Mouse (Mus musculus) hindbrain, embryonic 11.5 days (tissue): Measurements from ENCODE around the gene Kcnq1. TPM values are rescaled to one million over a fixed set of nuclear protein-coding genes. Genes with fewer than 3 reads are reported as not detected.

Experiments
- ATAC-seq: fragments of 200-750 bp; cut with Nextera tagmentation; 2 replicates; pipeline ENCODE4 v1.8.0; 2017; ENCODE audit warnings: mild to moderate bottlenecking, moderate TSS enrichment, moderate library complexity; ENCODE audit not compliant: low FRiP score
- DNase-seq: peaks from one replicate; pipeline ENCODE4 v3.0.0-alpha.2; 2015; ENCODE audit warnings: low spot score
- H3K27ac ChIP-seq: fragments of 300-500 bp; sonication (generic); 2 replicates; pipeline ENCODE4 v1.5.1; 2014; ENCODE audit warnings: mild to moderate bottlenecking, low read depth, low read length
- H3K27me3 ChIP-seq: fragments of 300-500 bp; sonication (generic); 2 replicates; pipeline ENCODE4 v1.6.1; 2014; ENCODE audit warnings: mild to moderate bottlenecking, low read length, moderate library complexity, mixed read lengths; ENCODE audit not compliant: control insufficient read depth, insufficient read depth
- H3K36me3 ChIP-seq: fragments of 300-500 bp; sonication (generic); 2 replicates; pipeline ENCODE4 v1.6.1; 2014; ENCODE audit warnings: mild to moderate bottlenecking, low read length, moderate library complexity, mixed read lengths; ENCODE audit not compliant: control insufficient read depth, insufficient read depth
- H3K4me1 ChIP-seq: fragments of 300-500 bp; sonication (generic); replicated peaks from 2 replicates; pipeline ENCODE4 v1.6.1; 2014; ENCODE audit warnings: low read length, mixed read lengths; ENCODE audit not compliant: control insufficient read depth, insufficient read depth
- H3K4me2 ChIP-seq: fragments of 300-500 bp; sonication (generic); replicated peaks from 2 replicates; pipeline ENCODE4 v1.6.1; 2014; ENCODE audit warnings: mild to moderate bottlenecking, low read depth, low read length
- H3K4me3 ChIP-seq: fragments of 300-500 bp; sonication (generic); 2 replicates; pipeline ENCODE4 v1.5.1; 2014; ENCODE audit warnings: low read depth, low read length
- H3K9ac ChIP-seq: fragments of 300-500 bp; sonication (generic); 2 replicates; pipeline ENCODE4 v1.6.1; 2014; ENCODE audit warnings: low read depth, low read length
- H3K9me3 ChIP-seq: fragments of 300-500 bp; sonication (generic); 2 replicates; pipeline ENCODE4 v1.6.1; 2016; ENCODE audit warnings: low read length; ENCODE audit not compliant: control insufficient read depth
- WGBS: fragments of 180-500 bp; shearing (Covaris S2); extraction: QIAGEN DNeasy Blood & Tissue Kit; methylation state at CpG from one replicate; pipeline ENCODE4 v1.1.7; 2014; 5-methylcytosine and 5-hydroxymethylcytosine counted together
- polyA plus RNA-seq: library from polyadenylated mRNA; unstranded; fragments of >200 nt; fragmentation: Nextera tagmentation; extraction: Ambion mirVana; gene quantifications from 2 replicates; pipeline ENCODE4 v1.2.1, GENCODE M21; 2014

Kcnq1 gene
- polyA plus RNA-seq, 1 experiment from 2014 or later, result 1.7 TPM

DNA sequence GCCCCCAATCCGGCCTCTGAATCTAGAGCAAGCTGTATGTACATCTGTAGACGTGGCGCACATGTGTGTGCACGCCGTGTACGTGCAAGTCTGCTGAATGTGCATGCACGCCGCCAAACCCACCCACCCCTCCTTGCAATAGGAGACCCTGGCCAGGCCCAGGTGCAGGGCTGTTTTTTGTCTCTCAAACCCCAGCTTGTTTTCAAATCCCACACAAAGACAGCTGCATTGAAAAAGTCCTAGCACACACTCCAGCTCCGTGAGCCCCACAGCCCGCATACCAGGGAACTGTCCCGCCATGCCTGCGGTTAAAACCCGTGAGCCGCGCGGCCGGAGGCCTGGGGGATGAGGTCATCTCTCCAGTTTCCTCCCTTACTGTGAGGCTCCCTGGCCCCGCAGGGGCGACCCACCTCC is 48.3 kb downstream of the Kcnq1 start:
- Histone ChIP-seq H3K9ac (peak overlapping the region; percentile 48), H3K4me1 (peaks cover 6% of the 10 kb centered on the region), H3K4me3 (no peak overlapping the region), H3K36me3 (no peaks in the 10 kb centered on the region), H3K27me3 (no peaks in the 10 kb centered on the region; the same call in 1 of the 2 replicates), H3K9me3 (no peaks in the 10 kb centered on the region), H3K4me2 (no peak overlapping the region), H3K27ac (no peak overlapping the region)
- 30% methylated on average over 19 of the region's 19 CpGs for WGBS
- DNase-seq (peak; percentile 59), ATAC-seq (peak; percentile 36)

DNA sequence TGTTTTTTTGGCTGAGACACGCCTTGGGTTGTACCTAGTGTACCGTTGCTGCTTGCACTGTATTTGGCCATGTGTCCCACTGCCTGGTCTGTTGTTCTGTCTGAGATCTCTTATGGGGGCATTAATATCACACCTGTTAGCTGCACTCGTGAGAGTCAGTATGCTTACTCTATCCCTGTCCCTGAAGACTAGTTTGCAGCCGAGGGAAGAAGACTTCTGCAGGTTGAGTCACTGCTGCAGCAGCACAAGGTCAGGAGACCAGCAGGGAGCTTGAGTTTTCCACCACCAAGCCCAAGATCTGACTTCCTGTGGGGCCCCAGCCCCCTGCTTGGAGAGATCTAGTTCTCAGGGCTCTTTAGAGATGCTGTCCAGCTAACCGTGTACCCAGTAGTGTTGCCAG is 49.1 kb downstream of the Kcnq1 start:
- H3K27ac ChIP-seq, result no peak overlapping the region
- no peaks in the 10 kb centered on the region; the same call in 1 of the 2 replicates for H3K27me3 ChIP-seq
- peaks cover 10% of the 10 kb centered on the region for H3K4me1 ChIP-seq
- WGBS, result 65% methylated on average over 5 of the region's 5 CpGs
- no peaks in the 10 kb centered on the region for H3K36me3 ChIP-seq
- H3K9ac ChIP-seq, result no peak overlapping the region
- no peak for DNase-seq
- no peak for ATAC-seq
- H3K4me2 ChIP-seq, result no peak overlapping the region
- no peak overlapping the region for H3K4me3 ChIP-seq
- no peaks in the 10 kb centered on the region for H3K9me3 ChIP-seq

DNA sequence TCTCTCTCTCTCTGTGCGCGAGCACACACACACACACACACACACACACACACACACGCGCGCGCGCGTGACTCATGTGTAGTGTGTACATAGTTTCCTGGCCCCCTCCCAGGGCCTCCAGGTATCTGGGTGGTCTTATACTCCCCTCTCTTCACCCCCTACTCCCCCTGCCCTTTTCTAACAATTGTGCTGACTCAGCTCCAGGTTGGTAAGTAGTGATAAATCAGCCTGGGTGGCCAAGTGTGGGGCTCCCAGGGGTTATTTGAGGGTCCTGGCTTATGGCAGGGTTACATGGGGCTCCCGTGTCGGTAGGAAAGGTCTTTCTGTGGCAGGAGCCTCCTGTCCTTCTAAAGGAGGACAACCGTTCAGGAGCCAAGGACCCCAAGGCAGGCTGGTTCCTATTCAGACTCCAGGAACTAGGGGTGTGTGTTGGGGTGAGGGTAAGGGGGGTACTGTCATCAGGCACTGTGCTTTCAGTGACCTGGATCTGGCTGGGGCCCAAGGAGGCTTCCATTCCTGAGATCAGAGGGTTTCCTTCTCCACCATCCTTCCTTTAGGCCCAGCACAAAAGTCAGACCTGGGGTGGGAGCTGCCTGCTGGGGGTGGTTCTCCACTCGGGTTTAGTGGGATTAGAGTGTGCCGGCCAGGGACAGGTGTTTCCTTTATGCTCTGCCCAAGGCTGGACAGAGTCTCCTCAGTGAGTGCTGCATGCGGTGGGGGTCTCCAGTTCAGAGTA is 52.7 kb downstream of the Kcnq1 start:
- DNase-seq (no peak), ATAC-seq (0 out of 2 replicates have a peak, but pooled peaks have one; percentile 38)
- Histone ChIP-seq H3K27me3 (no peaks in the 10 kb centered on the region; the same call in 1 of the 2 replicates), H3K36me3 (no peaks in the 10 kb centered on the region), H3K9me3 (no peaks in the 10 kb centered on the region), H3K4me3 (no peak overlapping the region), H3K27ac (no peak overlapping the region; the same call in 1 of the 2 replicates), H3K9ac (no peak overlapping the region), H3K4me2 (no peak overlapping the region), H3K4me1 (peaks cover 10% of the 10 kb centered on the region)
- WGBS, result 72% methylated on average over 12 of the region's 14 CpGs

DNA sequence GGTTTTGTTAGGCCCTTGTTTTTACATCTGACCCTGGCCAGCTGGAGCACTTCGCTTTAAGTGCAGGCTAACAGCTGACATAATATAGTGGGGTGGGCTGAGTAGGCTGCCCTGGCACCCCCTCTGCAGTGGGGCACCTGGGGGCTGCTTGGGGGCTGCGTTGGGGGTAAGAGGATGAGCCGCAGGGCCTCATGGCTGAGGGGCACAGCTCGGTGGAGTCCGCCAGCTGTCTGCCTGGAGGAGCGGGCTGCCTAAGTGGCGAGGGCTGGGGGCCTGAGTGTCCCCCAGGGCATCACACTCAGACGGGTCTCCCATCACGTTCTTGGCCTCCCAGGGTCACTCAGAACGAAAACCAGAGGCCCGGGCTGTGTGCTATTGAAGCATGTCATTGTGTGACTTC is 53.3 kb downstream of the Kcnq1 start:
- Histone ChIP-seq H3K9ac (no peak overlapping the region), H3K27ac (no peak overlapping the region; the same call in 1 of the 2 replicates), H3K4me1 (peaks cover 8% of the 10 kb centered on the region), H3K4me3 (no peak overlapping the region), H3K27me3 (no peaks in the 10 kb centered on the region; the same call in 1 of the 2 replicates), H3K9me3 (no peaks in the 10 kb centered on the region), H3K36me3 (no peaks in the 10 kb centered on the region), H3K4me2 (no peak overlapping the region)
- DNase-seq, result peak; percentile 23
- 0 out of 2 replicates have a peak, but pooled peaks have one; percentile 35 for ATAC-seq
- 28% methylated on average over 11 of the region's 11 CpGs for WGBS

DNA sequence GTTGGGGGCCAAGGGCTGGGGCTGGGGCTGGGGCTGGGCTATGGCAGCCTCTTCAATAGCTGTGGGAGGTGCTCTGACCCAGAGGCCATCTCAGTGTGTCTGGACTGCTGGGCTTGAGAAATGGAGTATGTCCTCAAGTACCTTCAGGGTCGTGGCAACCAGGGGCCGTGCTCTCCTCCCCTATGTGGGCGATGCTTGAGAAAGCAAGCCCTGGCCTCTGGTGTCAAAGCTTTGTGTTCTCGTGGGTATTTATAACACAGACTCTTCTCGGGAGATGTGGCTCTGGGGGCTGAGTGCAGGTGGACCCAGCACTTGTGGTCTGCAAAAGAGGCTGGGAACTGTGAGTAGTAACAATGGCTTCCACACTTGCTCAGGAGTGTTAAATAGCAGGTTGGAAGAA is 53.9 kb downstream of the Kcnq1 start:
- DNase-seq, result no peak
- ATAC-seq, result peak; percentile 25; the same call in 1 of the 2 replicates

DNA sequence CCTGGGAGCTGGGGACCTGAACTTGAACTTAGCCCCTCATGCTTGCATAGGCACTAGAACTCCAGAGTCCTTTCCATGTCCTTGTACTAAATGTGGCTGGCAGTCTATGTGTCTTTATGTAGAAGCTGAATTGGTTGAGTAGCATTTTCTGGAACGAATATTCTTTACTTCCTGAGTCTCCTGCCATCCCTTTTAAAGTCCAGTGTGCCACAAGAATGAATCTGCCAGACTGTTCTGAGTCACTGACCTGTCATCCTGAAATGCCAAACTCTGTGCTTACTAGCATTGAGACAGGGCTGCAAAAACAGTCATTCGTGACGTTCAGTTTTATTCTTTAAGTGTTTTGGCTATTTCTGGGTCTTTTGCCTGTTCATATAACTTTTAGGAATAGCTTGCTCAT is 55.9 kb downstream of the Kcnq1 start:
- Histone ChIP-seq H3K4me3 (no peak overlapping the region), H3K9me3 (no peaks in the 10 kb centered on the region), H3K36me3 (no peaks in the 10 kb centered on the region), H3K4me2 (no peak overlapping the region), H3K4me1 (peaks cover 6% of the 10 kb centered on the region), H3K27me3 (no peaks in the 10 kb centered on the region), H3K27ac (no peak overlapping the region), H3K9ac (no peak overlapping the region)
- WGBS, result 76% methylated on average over 3 of the region's 3 CpGs
- ATAC-seq (no peak), DNase-seq (no peak)

More for the DNA sequence above, 53.9 kb downstream of the Kcnq1 start:
- no peak overlapping the region for H3K9ac ChIP-seq
- no peak overlapping the region for H3K4me3 ChIP-seq
- H3K4me2 ChIP-seq, result no peak overlapping the region
- H3K9me3 ChIP-seq, result no peaks in the 10 kb centered on the region
- H3K36me3 ChIP-seq, result no peaks in the 10 kb centered on the region
- no peak overlapping the region for H3K27ac ChIP-seq
- WGBS, result 44% methylated on average over 5 of the region's 5 CpGs
- H3K4me1 ChIP-seq, result peaks cover 6% of the 10 kb centered on the region
- no peaks in the 10 kb centered on the region; the same call in 1 of the 2 replicates for H3K27me3 ChIP-seq

DNA sequence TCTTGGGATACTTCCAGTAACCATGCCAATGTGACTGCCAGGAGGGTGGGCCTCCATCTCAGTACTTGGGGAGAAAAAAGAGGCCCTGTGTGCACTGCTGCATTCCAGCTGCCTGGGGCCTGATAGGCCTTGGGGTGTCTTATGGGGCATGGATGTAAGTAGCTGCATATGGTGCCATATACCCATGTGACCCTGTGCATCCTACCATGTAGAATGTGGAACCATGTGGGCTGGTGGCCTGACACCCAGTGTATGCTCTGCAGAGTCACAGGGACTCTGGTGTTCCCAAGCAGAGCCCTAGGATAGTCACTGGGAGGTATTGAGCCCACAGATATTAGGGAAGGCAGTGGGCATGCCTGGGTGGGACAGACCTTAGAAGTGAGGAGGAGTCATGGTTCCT is 57.9 kb downstream of the Kcnq1 start:
- ATAC-seq, result no peak
- H3K27ac ChIP-seq, result no peak overlapping the region

DNA sequence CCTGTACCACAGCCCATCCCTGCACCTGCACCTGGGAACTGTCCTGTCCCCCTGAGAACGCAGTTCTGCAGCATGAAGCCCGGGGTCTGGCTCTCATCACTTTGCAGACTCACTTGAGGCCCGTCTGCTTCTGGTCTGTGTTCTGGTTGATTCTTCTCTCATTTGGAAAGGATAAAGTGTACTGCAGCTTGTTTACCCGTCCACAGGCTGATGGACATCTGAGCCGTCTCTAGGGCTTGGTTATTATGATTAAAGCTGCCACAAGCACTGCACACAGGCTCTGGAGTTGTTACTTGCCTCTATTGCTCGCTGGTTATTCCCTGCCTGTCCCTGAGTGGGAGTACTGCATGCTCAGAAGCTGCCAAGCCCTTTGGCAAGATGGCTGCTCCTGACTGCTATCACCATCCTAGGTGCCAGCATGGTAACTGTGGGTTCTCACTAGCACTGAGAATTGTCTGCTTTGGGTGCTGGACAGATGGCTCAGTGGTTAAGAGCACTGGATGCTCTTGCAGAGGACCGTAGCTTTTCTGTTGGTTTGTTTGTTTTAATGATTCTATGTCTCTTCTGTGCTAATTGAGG is 59.6 kb downstream of the Kcnq1 start:
- DNase-seq (no peak), ATAC-seq (no peak)
- no peaks in the 10 kb centered on the region for H3K4me1 ChIP-seq
- H3K27ac ChIP-seq, result no peak overlapping the region
- H3K9me3 ChIP-seq, result no peaks in the 10 kb centered on the region
- H3K27me3 ChIP-seq, result no peaks in the 10 kb centered on the region
- 78% methylated on average over 7 of the region's 7 CpGs for WGBS
- H3K9ac ChIP-seq, result no peak overlapping the region
- H3K4me3 ChIP-seq, result no peak overlapping the region
- H3K4me2 ChIP-seq, result no peak overlapping the region
- H3K36me3 ChIP-seq, result no peaks in the 10 kb centered on the region

More for the DNA sequence above, 57.9 kb downstream of the Kcnq1 start:
- Histone ChIP-seq H3K36me3 (no peaks in the 10 kb centered on the region), H3K4me3 (no peak overlapping the region), H3K27me3 (no peaks in the 10 kb centered on the region), H3K9me3 (no peaks in the 10 kb centered on the region), H3K4me1 (peaks cover 6% of the 10 kb centered on the region), H3K4me2 (no peak overlapping the region), H3K9ac (no peak overlapping the region)
- no peak for DNase-seq

DNA sequence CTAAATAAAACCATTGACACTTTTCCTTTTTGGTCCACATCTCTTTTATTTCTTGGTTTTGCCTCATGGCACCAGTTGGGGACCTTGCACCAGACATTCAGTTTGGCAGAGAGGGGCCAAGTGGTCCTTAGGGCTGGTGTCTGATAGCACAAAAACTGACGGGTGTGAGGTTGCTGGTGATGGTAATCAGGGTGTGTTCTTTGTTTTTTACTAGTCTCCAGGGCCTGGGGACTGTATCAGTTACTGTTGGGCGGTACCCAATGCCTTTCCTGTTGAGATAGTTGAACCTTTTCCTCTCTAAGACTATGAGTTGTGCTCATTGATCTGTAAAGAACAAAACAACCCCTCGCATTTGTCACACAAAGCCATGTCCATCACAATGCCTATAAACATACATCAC is 61.1 kb downstream of the Kcnq1 start:
- ATAC-seq, result no peak
- Histone ChIP-seq H3K27ac (no peak overlapping the region), H3K27me3 (no peaks in the 10 kb centered on the region), H3K4me1 (no peaks in the 10 kb centered on the region), H3K4me3 (no peak overlapping the region), H3K36me3 (no peaks in the 10 kb centered on the region), H3K4me2 (no peak overlapping the region), H3K9ac (no peak overlapping the region), H3K9me3 (no peaks in the 10 kb centered on the region)
- 80% methylated on average over 3 of the region's 3 CpGs for WGBS
- no peak for DNase-seq
